Mouse (Mus musculus) lung, embryonic 16.5 days (tissue): Measurements from ENCODE around the gene Kctd7. TPM values are rescaled to one million over a fixed set of nuclear protein-coding genes. Genes with fewer than 3 reads are reported as not detected.

Experiments
- polyA plus RNA-seq: library from polyadenylated mRNA; unstranded; fragments of >200 nt; fragmentation: Nextera tagmentation; extraction: Ambion mirVana; gene quantifications from 2 replicates; pipeline ENCODE4 v1.2.1, GENCODE M21; 2015

The Kctd7 gene
- polyA plus RNA-seq, 1 experiment from 2014 or later = 6.1 TPM

Other genes with a start within 250 kb of the Kctd7 start
- 4.3 and 4.4 TPM in 2 replicates for gene Zbed5, start 249.1 kb upstream of the Kctd7 start, polyA plus RNA-seq
- 0.39 and 0.43 TPM in 2 replicates for gene Phkg1, start 246.3 kb upstream of the Kctd7 start, polyA plus RNA-seq
- gene Nupr1l, start 236.3 kb upstream of the Kctd7 start, polyA plus RNA-seq = 2.6 and 3.1 TPM in 2 replicates
- 18.8 and 19.2 TPM in 2 replicates for gene Vkorc1l1, start 202.9 kb upstream of the Kctd7 start, polyA plus RNA-seq
- gene Gusb, start 141.8 kb upstream of the Kctd7 start, polyA plus RNA-seq = 65.0 and 67.4 TPM in 2 replicates
- 26.1 and 31.2 TPM in 2 replicates for gene Asl, start 115.6 kb upstream of the Kctd7 start, polyA plus RNA-seq
- 37.0 and 41.3 TPM in 2 replicates for gene Crcp, start 115.6 kb upstream of the Kctd7 start, polyA plus RNA-seq
- gene Tpst1, start 71.5 kb upstream of the Kctd7 start, polyA plus RNA-seq = 56.2 and 58.1 TPM in 2 replicates
- gene Rabgef1, start 26.9 kb downstream of the Kctd7 start, polyA plus RNA-seq = 31.1 and 32.4 TPM in 2 replicates
- gene Tmem248, start 72.2 kb downstream of the Kctd7 start, polyA plus RNA-seq = 31.5 and 36.3 TPM in 2 replicates
- 68.1 and 70.8 TPM in 2 replicates for gene Sbds, start 110.7 kb downstream of the Kctd7 start, polyA plus RNA-seq
- gene Tyw1, start 110.8 kb downstream of the Kctd7 start, polyA plus RNA-seq = 21.6 and 24.8 TPM in 2 replicates
- gene Caln1, start 224.6 kb downstream of the Kctd7 start, polyA plus RNA-seq = 0.34 TPM in 1 of 2 replicates, not detected in the other
- gene A330070K13Rik, start 239.8 kb downstream of the Kctd7 start, polyA plus RNA-seq = not detected in 2 replicates